Mouse (Mus musculus) C2C12 (cell line): Measurements from ENCODE around the gene Relt.

Experiments used
- CTCF ChIP-seq: IDR thresholded peaks from one replicate; pipeline ENCODE4 v1.5.1; 2011; ENCODE audit not compliant: control insufficient read depth, insufficient read depth, insufficient read length
- MAX ChIP-seq: IDR thresholded peaks from one replicate; pipeline ENCODE4 v1.6.1; 2011; ENCODE audit warnings: mild to moderate bottlenecking, control low read depth
- MYOG ChIP-seq: IDR thresholded peaks from one replicate; pipeline ENCODE4 v1.6.1; 2011; ENCODE audit not compliant: control insufficient read depth, insufficient read length; ENCODE audit errors: extremely low read depth
- USF1 ChIP-seq: IDR thresholded peaks from one replicate; pipeline ENCODE4 v1.6.1; 2011; ENCODE audit warnings: low read depth, mild to moderate bottlenecking, control low read depth, moderate library complexity

DNA sequence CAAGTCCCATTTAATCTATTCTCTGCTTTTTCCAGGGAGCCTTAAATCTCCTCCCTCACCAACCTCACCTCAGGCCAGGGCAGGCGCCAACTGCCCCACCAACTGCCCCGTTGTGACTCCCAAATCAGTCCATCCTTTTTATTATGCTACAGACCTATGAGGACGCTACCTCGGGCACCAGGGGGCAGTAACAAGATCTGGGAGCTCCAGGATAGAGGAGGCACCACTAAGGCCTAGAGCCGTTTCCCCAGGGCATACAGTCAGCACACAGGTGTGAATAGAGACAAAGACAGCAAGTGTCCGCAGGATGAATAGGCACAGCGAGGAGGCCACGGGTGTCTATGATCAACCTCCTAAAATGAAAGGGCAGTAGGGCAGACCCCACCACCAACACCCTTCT is 45.3 kb upstream of the Relt start:
- TF ChIP-seq CTCF: peak; percentile 38
- no peak for TF ChIP-seq MAX
- TF ChIP-seq USF1: no peak
- no peak for TF ChIP-seq MYOG
